Mouse (Mus musculus) gastrocnemius, postnatal 4 days (tissue): Measurements from ENCODE around the gene Iqch. TPM values are rescaled to one million over a fixed set of nuclear protein-coding genes. Genes with fewer than 3 reads are reported as not detected.

Experiments used
- DNase-seq, 2 experiments: peaks; one replicate each; pipeline ENCODE4 v3.0.0; 2021 to 2022; ENCODE audit warnings: low spot score in 2 of 2, mixed read lengths in 2 of 2
- total RNA-seq, 2 experiments: library from RNA; stranded (reverse); gene quantifications; 2 replicates each; pipeline ENCODE4 v1.2.3; 2021

Gene Iqch
- total RNA-seq, 2 experiments from 2014 or later = not detected

- DNase-seq = peak in 1 of 2 experiments; percentile 19
These were observed 10.5 kb upstream of the Iqch start for GRCm38 (mm10) chr9:63612565-63613515.

- DNase-seq = no peak
These were observed 9.7 kb upstream of the Iqch start for GRCm38 (mm10) chr9:63611967-63612366.

GRCm38 (mm10) chr9:63610841-63611366 is 8.6 kb upstream of the Iqch start:
- peak in 1 of 2 experiments; percentile 36 for DNase-seq

- no peak for DNase-seq
These were observed 7.9 kb upstream of the Iqch start for GRCm38 (mm10) chr9:63610231-63610630.

- no peak for DNase-seq
These were observed 7.5 kb upstream of the Iqch start for GRCm38 (mm10) chr9:63609776-63610175.

- DNase-seq = no peak
These were observed 7.0 kb upstream of the Iqch start for GRCm38 (mm10) chr9:63609246-63609645.

- DNase-seq = no peak
These were observed 5.7 kb upstream of the Iqch start for GRCm38 (mm10) chr9:63608006-63608405.

GRCm38 (mm10) chr9:63606594-63606993 is 4.3 kb upstream of the Iqch start:
- DNase-seq = no peak

- no peak for DNase-seq
These were observed 1.6 kb upstream of the Iqch start for GRCm38 (mm10) chr9:63603849-63604248.

- DNase-seq = no peak
These were observed 5.6 kb downstream of the Iqch start for GRCm38 (mm10) chr9:63596660-63597059.

- DNase-seq = no peak
These were observed 6.6 kb downstream of the Iqch start for GRCm38 (mm10) chr9:63595652-63596051.

- DNase-seq = no peak
These were observed 7.3 kb downstream of the Iqch start for GRCm38 (mm10) chr9:63595032-63595431.

GRCm38 (mm10) chr9:63591661-63592256 is 10.5 kb downstream of the Iqch start:
- DNase-seq = no peak

GRCm38 (mm10) chr9:63590592-63590991 is 11.7 kb downstream of the Iqch start:
- DNase-seq = no peak

GRCm38 (mm10) chr9:63589209-63589608 is 13.1 kb downstream of the Iqch start:
- no peak for DNase-seq

GRCm38 (mm10) chr9:63585251-63585650 is 17.0 kb downstream of the Iqch start:
- DNase-seq = no peak

GRCm38 (mm10) chr9:63581778-63582177 is 20.5 kb downstream of the Iqch start:
- no peak for DNase-seq

GRCm38 (mm10) chr9:63580046-63580445 is 22.2 kb downstream of the Iqch start:
- DNase-seq = no peak

GRCm38 (mm10) chr9:63579644-63580043 is 22.6 kb downstream of the Iqch start:
- DNase-seq = no peak

GRCm38 (mm10) chr9:63577469-63577868 is 24.8 kb downstream of the Iqch start:
- DNase-seq = no peak

GRCm38 (mm10) chr9:63572874-63573273 is 29.4 kb downstream of the Iqch start:
- DNase-seq = no peak

GRCm38 (mm10) chr9:63571895-63572294 is 30.4 kb downstream of the Iqch start:
- DNase-seq = no peak
